Mouse (Mus musculus) heart, adult 2 months (tissue): ENCODE data around the gene Zfp784. TPM values are rescaled to one million over a fixed set of nuclear protein-coding genes. Genes with fewer than 3 reads are reported as not detected.
"Not testable (repeated sequence)": the region's sequence is repeated elsewhere in the genome, so short reads cannot be mapped to it uniquely, and the experiment has no call there.

Experiments
- DNase-seq, 2 experiments: peaks; one replicate each; pipeline ENCODE4 v3.0.0; 2021
- H3K27ac ChIP-seq: fragments of 200-600 bp; 2 replicates; pipeline ENCODE4 v1.8.1; 2022
- H3K27me3 ChIP-seq: fragments of 200-500 bp; 2 replicates; pipeline ENCODE4 v1.6.1; 2012; ENCODE audit warnings: mild to moderate bottlenecking, low read length, inconsistent platforms, mixed read lengths; ENCODE audit not compliant: control insufficient read depth, insufficient read depth
- H3K36me3 ChIP-seq: fragments of 200-500 bp; 2 replicates; pipeline ENCODE4 v1.6.1; 2012; ENCODE audit warnings: low read length, inconsistent platforms; ENCODE audit not compliant: control insufficient read depth, insufficient read depth
- H3K4me1 ChIP-seq: fragments of 200-500 bp; 2 replicates; pipeline ENCODE4 v1.6.1; 2011; ENCODE audit warnings: low read length; ENCODE audit not compliant: control insufficient read depth, insufficient read depth
- H3K4me3 ChIP-seq: fragments of 200-600 bp; 2 replicates; pipeline ENCODE4 v1.8.1; 2022
- H3K79me2 ChIP-seq: fragments of 200-500 bp; replicated peaks from 2 replicates; pipeline ENCODE4 v1.6.1; 2012; ENCODE audit warnings: mild to moderate bottlenecking, inconsistent platforms, low read length, moderate library complexity, mixed read lengths; ENCODE audit not compliant: control insufficient read depth, insufficient read depth
- H3K9ac ChIP-seq: fragments of 200-500 bp; 2 replicates; pipeline ENCODE4 v1.6.1; 2012; ENCODE audit warnings: low read depth, mild to moderate bottlenecking, control low read depth, inconsistent platforms, low read length, mixed read lengths
- CTCF ChIP-seq: fragments of 200-600 bp; IDR thresholded peaks from 2 replicates; pipeline ENCODE4 v1.8.1; 2022; ENCODE audit warnings: antibody characterized with exemption, mild to moderate bottlenecking, moderate library complexity
- EP300 ChIP-seq: fragments of 200-500 bp; IDR thresholded peaks from 2 replicates; pipeline ENCODE4 v1.6.1; 2011; ENCODE audit warnings: low read depth, low read length, control low read depth; ENCODE audit not compliant: insufficient read depth
- POLR2A ChIP-seq: fragments of 200-500 bp; IDR thresholded peaks from 2 replicates; pipeline ENCODE4 v1.6.1; 2011; ENCODE audit warnings: mild to moderate bottlenecking, low read depth, low read length, control low read depth; ENCODE audit not compliant: insufficient read depth
- WGBS: fragments of 180-500 bp; shearing (Covaris S2); methylation state at CpG from one replicate; pipeline ENCODE4 v1.1.7; 2018; 5-methylcytosine and 5-hydroxymethylcytosine counted together
- intact Hi-C: fragments of 180-260 bp; cut with DNase I; formaldehyde crosslinking; loops from one replicate; pipeline ENCODE4 v1.15.1; 2025
- polyA plus RNA-seq: library from polyadenylated mRNA; depleted of rRNA; stranded (reverse); fragments of >200 nt; gene quantifications from 2 replicates; pipeline ENCODE4 v1.2.3, GENCODE M21; 2012
- total RNA-seq, 2 experiments: library from RNA; stranded (reverse); gene quantifications; 2 replicates each; pipeline ENCODE4 v1.2.3; 2021

Zfp784 gene
- total and polyA plus RNA-seq, 3 experiments = 5.0 to 7.0 (median 5.6) TPM

DNA sequence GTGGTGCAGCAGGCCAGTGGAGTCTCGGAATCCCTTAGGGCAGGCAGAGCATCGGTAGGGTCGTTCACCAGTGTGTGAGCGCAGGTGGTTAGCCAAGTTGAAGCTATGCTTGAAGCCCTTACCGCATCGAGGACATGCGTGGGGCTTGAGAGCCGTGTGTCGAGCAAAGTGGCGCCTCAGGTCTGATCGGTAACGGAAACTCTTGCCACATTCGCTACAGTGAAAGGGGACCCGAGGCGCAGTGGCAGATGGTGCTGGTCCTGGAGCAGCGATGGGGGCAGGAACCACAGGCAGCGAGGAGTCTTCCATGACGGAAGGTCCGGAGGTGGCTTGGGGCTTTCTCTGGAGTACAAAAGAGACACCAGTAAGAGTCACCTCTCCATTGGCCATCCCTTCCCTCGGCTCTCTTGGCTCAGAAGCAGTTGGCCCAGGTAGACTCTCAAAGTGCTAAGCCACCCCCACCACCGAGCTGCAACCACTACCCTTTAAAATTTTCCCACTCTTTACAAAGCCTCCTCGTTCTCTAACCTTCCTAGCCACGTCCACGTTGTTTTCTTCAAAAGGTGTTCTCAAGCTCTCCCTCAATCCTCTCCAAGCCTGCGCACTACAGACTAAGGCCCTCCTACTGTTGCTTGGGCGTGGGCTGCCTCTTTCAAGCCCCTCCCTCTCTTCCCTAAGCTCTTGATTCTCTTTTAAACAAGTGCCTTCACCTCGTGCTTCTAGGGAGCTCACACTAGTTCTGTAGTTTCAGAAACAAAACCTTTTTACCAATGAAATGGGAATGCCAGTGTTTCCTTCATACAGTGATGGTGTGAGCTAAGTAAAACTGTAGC lies 25.3 kb downstream of the Zfp784 start:
- intact Hi-C loops = loop anchor here (2.0 to 10.0 kb wide), 3 partner anchors 16 to 358 kb away; partner anchors contain the start of genes Ppp6r1 and Zfp579

DNA sequence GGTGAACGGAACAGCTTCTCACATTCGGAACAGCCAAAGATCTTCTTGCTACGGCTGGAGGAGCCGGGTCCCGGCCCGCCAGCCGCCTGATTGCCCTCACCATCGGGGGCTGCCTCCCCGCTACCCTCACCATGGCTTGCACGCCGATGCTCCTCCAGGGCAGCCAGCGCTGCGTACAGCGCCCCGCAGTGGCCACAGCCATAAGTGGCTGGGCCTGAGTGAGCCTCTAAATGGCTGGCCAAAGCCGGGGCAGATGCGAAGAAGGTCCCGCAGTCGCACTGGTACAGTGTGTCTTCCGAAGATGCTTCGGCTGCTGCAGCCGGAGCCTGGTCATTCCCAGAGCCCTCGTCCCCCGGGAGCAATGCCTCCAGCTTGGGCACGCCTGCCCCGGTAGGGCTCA lies 30.0 kb downstream of the Zfp784 start:
- intact Hi-C loops = no loop called here
- H3K4me1 ChIP-seq = no peaks in the 10 kb centered on the region
- H3K27me3 ChIP-seq = no peaks in the 10 kb centered on the region
- no peak overlapping the region for H3K27ac ChIP-seq
- no peaks in the 10 kb centered on the region for H3K79me2 ChIP-seq
- H3K4me3 ChIP-seq = no peak overlapping the region
- H3K9ac ChIP-seq = no peak overlapping the region
- H3K36me3 ChIP-seq = no peaks in the 10 kb centered on the region
- WGBS = 95% methylated on average over 26 of the region's 26 CpGs
- DNase-seq = no peak
- no peak for TF ChIP-seq CTCF

More for the DNA sequence above, 25.3 kb downstream of the Zfp784 start:
- Histone ChIP-seq H3K4me3 (no peak overlapping the region), H3K36me3 (no peaks in the 10 kb centered on the region), H3K27me3 (no peaks in the 10 kb centered on the region), H3K27ac (no peak overlapping the region), H3K79me2 (no peaks in the 10 kb centered on the region), H3K9ac (no peak overlapping the region), H3K4me1 (no peaks in the 10 kb centered on the region)
- TF ChIP-seq POLR2A (no peak), CTCF (no peak), EP300 (no peak)
- no peak for DNase-seq
- 90% methylated on average over 27 of the region's 27 CpGs for WGBS

DNA sequence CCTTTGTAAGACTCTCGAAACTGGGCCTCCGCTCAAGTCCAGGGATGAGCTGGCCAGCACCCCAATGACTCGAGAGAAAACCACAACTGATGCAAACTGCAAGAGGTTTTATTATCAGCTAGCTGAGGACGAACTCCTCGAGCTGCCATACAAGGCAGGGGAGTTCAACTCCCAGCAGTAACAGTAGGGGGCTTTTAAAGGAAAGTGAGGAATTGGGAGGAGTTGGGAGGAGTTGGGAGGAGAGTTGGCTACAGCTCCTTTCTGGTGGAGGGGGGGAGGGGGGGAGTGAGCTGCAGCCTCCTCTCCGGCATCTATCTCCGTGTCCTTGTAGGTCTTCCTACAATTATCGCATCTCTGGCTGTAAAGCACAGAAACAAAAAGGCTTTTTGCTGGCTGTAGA lies 35.4 kb downstream of the Zfp784 start:
- H3K4me3 ChIP-seq, intact Hi-C loops, H3K36me3 ChIP-seq, H3K4me1 ChIP-seq, H3K27me3 ChIP-seq, H3K9ac ChIP-seq, DNase-seq, H3K79me2 ChIP-seq, H3K27ac ChIP-seq: not testable (repeated sequence)
- WGBS = 70% methylated on average over 8 of the region's 8 CpGs

DNA sequence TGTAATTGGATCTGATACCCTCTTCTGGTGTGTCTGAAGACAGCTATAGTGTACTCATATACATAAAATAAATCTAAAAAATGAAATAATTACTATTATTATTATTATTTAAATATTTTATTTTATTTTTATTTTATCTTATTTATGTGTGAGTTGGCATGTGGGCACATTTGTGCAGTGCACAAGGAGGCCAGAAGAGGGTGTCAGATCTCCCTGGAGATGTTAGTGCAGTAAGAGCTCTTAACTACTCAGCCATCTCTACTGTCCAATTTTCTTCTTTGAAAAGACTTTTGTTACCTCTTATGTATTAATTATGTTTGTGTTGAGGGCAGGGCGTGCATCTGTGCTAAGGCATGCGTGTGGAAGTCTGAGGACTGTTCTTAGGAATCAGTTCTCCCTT lies 38.4 kb downstream of the Zfp784 start:
- peak; percentile 64 for TF ChIP-seq CTCF
- no peak for TF ChIP-seq EP300
- no peak for DNase-seq
- Histone ChIP-seq H3K27me3 (no peaks in the 10 kb centered on the region), H3K36me3 (no peaks in the 10 kb centered on the region), H3K9ac (no peak overlapping the region), H3K4me3 (no peak overlapping the region), H3K4me1 (peaks cover 5% of the 10 kb centered on the region), H3K27ac (no peak overlapping the region), H3K79me2 (no peaks in the 10 kb centered on the region)
- intact Hi-C loops = loop anchor here (1.0 kb wide), 1 partner anchor 47 kb away; no protein-coding TSS in a partner anchor
- 68% methylated on average over 2 of the region's 2 CpGs for whole genome bisulfite sequencing

DNA sequence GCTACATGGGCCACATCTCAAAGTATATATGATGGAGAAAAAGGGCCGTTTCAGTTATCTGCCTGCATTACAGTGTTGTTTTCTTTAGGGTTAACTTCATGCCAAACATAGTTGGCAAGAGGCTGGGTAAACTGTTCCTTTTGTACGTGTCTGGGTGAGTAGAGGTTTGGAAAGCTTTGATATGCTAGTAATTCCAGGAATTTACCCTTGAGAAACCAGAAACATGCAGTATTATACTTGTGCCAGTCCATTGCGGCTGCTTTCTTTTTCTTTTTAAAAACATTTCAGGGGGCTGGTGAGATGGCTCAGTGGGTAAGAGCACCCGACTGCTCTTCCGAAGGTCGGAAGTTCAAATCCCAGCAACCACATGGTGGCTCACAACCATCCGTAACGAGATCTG lies 41.3 kb downstream of the Zfp784 start:
- H3K36me3 ChIP-seq = no peaks in the 10 kb centered on the region
- intact Hi-C loops = loop anchor here (2.0 kb wide), 2 partner anchors 16 to 54 kb away; partner anchors contain the start of gene Zfp580
- WGBS = 46% methylated on average over 8 of the region's 8 CpGs
- H3K27ac ChIP-seq = no peak overlapping the region
- H3K27me3 ChIP-seq = no peaks in the 10 kb centered on the region
- DNase-seq = no peak
- peaks cover 5% of the 10 kb centered on the region for H3K4me1 ChIP-seq
- no peak overlapping the region for H3K4me3 ChIP-seq
- TF ChIP-seq POLR2A (no peak), EP300 (no peak)
- no peak overlapping the region for H3K9ac ChIP-seq
- no peaks in the 10 kb centered on the region for H3K79me2 ChIP-seq

DNA sequence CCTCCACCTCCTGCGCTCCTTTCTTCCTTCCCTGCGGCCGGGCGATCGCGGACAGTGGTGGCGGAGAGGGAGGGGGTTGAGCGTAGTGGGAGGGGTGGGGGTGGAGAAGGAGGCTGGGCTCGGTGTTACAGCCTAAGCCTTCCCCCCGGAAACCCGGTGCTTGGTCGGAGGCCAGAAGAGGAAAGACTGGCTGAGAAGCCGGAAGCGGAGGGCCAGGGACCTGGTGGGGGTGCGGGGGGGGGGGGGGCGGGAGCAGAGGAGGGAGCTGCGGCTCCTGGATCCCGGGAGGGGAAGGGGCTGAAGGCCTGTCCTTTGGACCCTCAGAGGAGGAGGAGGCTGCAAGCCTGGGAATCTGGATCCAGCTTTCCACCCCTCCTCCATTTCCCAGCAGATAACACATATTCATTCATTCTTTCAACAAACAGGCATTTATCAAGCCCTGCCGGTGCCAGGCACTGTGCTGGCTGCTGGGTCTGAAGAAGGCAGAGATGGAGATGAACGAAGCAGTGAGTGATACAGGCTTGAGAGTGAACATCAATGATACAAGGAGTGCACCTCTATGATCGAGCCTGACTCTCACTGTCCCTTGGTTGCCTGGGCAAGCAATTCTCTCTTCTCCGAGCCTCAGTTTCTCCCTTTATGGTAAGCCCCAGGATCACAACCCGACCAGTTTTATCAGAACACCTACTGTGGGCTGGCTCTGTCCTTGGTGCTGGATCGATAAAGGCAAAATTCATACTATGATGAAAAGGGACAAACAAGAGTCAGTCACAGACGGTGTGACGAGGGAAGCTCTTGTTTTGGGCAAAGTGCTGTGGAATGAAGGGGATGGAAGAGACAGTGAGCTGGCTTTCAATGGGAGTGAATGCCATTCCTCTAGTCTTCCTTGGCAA lies 42.0 kb downstream of the Zfp784 start, which contains the start of gene Zfp579:
TSS of gene Zfp579 (minus strand) at position 156 of the 893 bp plus-strand sequence.
- WGBS = 4% methylated on average over 20 of the region's 26 CpGs
- intact Hi-C loops = loop anchor here (2.0 kb wide), 2 partner anchors 17 to 55 kb away; partner anchors contain the start of gene Zfp580

More for the DNA sequence above, 42.0 kb downstream of the Zfp784 start, which contains the start of gene Zfp579:
- H3K4me3 ChIP-seq = peak within 1 kb of the TSS; percentile 78
- H3K27me3 ChIP-seq = no peaks in the 10 kb centered on the region
- no peaks in the 10 kb centered on the region for H3K36me3 ChIP-seq
- peak; percentile 88 to 93 for DNase-seq
- peak within 1 kb of the TSS; percentile 75 for H3K27ac ChIP-seq
- peak within 1 kb of the TSS; percentile 88 for H3K9ac ChIP-seq
- H3K4me1 ChIP-seq = peaks cover 5% of the 10 kb centered on the region
- TF ChIP-seq POLR2A (peak; percentile 34; the same call in 1 of the 2 replicates), CTCF (no peak), EP300 (0 out of 2 replicates have a peak, but pooled peaks have one; percentile 67)
- no peaks in the 10 kb centered on the region for H3K79me2 ChIP-seq
